Mouse (Mus musculus): ENCODE measurements at regions not wholly inside any gene's neighbourhood (a gene's known extent, or its start where the extent isn't known, plus 50 kb on each side); places are given as distances from the start of the nearest gene placed in this dataset.
"Not testable (repeated sequence)": the region's sequence is repeated elsewhere in the genome, so short reads cannot be mapped to it uniquely, and the experiment has no call there.

DNA sequence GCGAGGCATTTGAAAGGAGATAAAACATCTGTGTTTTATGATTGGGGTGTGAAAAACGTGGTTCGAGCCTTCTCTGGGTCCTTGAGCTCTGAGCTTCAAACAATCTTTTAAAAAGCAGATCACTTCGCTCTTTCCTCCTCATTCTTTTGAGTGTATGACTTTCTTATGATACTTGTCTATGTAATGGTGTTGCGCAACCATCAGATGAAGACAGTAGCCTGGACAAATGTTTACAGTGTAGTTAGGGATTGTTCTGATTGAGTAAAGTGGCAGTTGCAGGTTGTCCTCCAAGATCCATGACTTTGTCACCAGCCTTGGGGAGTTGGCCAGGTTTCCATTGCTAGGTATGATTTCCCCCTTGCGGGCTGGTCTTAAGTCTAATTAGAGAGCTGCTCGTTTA lies 116.1 kb upstream of the Pfn2 start:
- no peak for DNase-seq

GRCm38 (mm10) chr3:57970614-57971013 lies 122.7 kb upstream of the Pfn2 start:
- not testable (repeated sequence) for DNase-seq

DNA sequence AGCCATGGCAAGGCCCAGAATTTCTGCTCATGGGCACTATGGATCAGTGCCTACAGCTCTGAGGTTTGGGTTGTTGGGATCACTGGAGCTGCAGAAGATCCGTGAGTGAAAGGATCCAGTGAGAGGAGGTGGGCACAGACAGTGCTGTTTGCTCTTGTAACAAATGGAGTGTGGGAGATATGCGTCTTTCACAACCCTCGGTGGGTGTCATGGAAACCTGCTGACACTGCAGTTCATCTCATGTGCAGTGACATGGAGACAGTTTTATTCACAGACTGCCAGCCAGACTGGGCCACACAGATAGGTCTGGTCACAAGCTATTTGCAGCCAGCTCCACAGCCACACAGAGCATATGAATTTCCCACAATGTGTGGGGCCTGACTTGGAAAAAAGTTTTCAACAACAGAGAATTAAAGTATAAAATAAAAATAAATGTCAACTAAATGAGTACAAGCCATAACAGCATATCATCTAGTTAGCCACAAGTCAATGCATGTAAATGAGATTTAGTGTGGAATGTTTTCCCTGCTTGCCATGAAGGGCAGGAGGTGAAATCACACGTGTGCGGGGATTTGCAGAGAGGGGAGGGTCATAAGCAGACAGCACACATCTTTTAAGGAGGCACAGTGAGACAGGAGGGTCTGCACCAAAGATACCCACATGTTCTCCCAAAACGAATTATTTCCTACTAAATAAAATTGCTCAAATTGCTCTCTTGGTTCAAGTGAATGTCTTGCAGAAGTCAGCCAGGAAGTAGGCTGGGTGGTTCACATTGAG lies 124.8 kb upstream of the Pfn2 start:
- DNase-seq = no peak

DNA sequence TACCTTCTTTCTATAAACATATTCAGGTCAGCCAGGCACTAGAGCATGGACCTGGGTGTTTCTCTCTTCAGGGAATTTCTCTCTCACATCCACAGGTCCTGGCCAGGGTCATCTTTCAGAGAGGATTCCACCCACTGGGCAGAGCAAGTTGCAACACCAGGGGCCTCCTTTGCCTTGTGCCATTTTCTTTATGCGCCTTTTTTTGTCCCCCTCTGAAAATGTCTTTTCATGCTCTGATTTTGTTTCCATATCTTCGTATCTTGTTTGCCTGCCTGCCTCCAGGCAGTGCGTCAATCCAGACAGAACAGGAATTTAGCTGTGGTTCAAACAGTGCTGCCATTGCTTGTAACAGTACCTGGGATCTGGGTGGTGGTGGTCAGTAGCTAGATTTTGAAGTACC lies 125.7 kb upstream of the Pfn2 start:
- no peak for DNase-seq

DNA sequence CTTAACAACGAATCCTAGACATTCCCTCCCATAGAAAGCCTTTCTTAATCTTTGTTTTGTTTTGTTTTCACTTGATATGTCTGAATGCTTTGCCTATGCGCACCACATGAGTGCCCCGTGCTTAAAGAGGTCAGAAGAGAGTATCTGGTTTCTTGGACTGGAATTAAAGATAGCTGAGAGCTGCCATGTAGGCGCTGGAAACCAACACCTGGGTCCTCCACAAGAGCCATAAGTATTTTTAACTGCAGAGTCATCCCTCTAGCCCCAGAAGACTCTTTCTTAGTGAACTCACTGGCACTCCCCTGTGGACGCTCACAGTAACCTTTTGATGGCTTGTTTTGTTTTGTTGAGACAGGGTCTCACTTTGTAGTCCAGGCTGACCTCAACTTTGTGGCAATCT lies 127.5 kb upstream of the Pfn2 start:
- no peak for DNase-seq

DNA sequence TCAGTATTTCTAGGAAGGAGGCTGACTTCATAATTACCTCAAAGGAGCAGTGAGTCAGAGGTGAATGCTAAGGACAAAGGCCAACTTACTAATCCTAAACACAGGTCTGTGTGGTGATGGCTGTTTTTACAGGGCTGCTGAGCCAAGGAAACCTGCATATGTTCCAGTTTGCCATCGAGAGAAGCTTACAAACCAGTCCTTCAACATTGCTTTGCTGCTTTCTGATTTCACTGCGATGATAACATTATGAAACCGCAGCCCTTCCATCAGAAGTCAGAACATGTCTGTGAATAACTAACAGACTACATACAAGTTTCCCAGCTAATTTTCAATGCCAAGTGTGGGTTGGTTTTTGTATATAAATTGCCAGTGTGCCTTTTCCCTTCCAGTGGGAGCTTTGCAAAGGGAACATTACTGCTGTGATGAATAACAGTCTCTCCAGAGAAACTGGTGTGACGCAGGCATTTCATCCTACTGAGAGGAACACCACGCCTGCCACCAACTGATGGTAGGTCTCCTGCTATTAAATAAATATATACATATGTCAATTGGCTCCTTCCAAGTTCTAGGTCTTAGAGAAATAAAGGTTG lies 128.9 kb upstream of the Pfn2 start:
- DNase-seq = no peak

- no peak for DNase-seq
Observed at GRCm38 (mm10) chr3:57988175-57988574, 140.3 kb upstream of the Pfn2 start.

DNA sequence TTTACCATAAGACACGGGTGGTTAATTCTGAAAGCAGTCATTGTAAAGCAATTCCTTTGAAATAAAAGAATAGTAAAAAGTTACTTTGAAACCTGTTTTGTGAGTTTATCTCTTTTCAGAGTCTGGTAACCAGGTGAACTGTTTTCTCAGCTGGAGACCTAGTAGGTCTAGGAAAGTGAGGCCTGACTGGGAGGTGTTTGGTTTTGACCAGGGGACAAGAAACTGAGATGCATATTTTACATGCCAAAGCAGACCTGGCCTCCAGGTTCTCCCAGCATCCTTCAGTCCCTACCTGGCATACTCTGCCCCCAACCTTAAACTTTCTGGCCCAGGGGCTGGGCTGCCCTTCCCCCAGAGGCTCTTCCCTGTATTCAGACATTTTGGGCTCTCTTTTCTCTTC lies 142.9 kb upstream of the Pfn2 start:
- no peak for DNase-seq

- DNase-seq = no peak
Observed at GRCm38 (mm10) chr3:57998121-57999102, 150.5 kb upstream of the Pfn2 start.

- no peak for DNase-seq
Observed at GRCm38 (mm10) chr3:58002792-58003574, 155.1 kb upstream of the Pfn2 start.

DNA sequence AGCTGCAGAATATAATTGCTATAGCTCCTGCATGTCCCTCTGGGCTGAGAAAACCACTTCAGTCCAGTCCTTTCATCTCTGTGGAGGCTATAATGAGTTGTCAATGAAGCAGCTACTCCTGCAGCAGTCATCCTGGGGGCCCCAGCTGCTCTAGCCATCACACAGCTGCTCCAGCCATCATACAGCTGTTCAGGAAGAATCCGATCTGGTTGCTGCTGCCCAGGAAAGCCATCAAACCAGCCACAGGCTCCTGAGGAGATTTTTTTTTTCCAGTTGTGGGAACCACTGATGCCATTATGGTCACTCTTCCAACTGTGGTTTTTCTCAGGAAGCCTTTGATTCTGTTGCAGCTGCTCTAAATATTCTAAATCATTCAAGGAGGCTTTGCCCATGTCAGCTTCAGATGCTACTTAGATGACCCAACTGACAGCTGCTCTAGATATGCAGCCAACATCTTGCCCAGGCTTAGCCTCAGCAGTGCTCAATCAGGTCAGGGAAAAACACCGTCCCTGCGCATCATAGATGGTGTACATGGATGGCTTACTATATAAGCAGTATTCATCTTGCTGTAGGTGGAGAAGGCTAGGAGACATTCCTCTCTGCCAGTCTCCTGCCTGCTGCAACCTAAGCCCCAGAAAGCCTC lies 177.0 kb upstream of the Pfn2 start:
- no peak for DNase-seq

- DNase-seq = no peak
Observed at GRCm38 (mm10) chr3:58049618-58050017, 201.7 kb upstream of the Pfn2 start.

GRCm38 (mm10) chr3:58054726-58055125 lies 206.8 kb upstream of the Pfn2 start:
- no peak for DNase-seq

GRCm38 (mm10) chr3:58055181-58055580 lies 207.3 kb upstream of the Pfn2 start:
- no peak for DNase-seq

GRCm38 (mm10) chr3:58056191-58057063 lies 208.5 kb upstream of the Pfn2 start:
- DNase-seq = no peak

DNA sequence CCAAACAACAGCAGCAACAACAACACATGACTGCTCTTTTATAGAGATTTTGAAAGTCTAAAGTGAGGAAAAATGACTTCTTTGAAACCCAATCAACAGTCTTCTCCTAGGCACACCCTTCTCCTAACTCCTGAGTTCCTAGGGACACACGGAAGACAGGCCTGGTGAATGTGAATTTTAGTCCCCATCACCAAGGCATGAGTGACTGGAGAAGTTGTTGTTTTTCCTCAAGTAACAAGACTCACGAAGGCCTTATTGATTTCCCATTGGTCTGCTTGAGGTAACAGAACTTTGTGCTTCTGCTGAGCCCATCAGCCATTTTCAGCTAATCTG lies 209.2 kb upstream of the Pfn2 start:
- no peak for DNase-seq

GRCm38 (mm10) chr3:58058134-58058533 lies 210.3 kb upstream of the Pfn2 start:
- no peak for DNase-seq

GRCm38 (mm10) chr3:58063852-58064549 lies 216.1 kb upstream of the Pfn2 start:
- DNase-seq = no peak

GRCm38 (mm10) chr3:58071574-58071973 lies 223.7 kb upstream of the Pfn2 start:
- DNase-seq = no peak

GRCm38 (mm10) chr3:58072230-58072839 lies 224.5 kb upstream of the Pfn2 start:
- DNase-seq = no peak
